Mouse (Mus musculus) midbrain, postnatal 0 days (tissue): Measurements from ENCODE around the gene Timm50. TPM values are rescaled to one million over a fixed set of nuclear protein-coding genes. Genes with fewer than 3 reads are reported as not detected.
A peak's percentile ranks its signal among the peaks of the same experiment; 100 is the strongest.

Source experiments
- ATAC-seq: fragments of 200-750 bp; cut with Nextera tagmentation; 2 replicates; pipeline ENCODE4 v1.8.0; 2017; ENCODE audit warnings: moderate number of reproducible peaks, mild to moderate bottlenecking, moderate TSS enrichment, moderate library complexity; ENCODE audit not compliant: low FRiP score
- DNase-seq: peaks from one replicate; pipeline ENCODE4 v3.0.0-alpha.2; 2015; ENCODE audit warnings: low spot score
- H3K27ac ChIP-seq: fragments of 300-500 bp; sonication (generic); 2 replicates; pipeline ENCODE4 v1.5.1; 2014; ENCODE audit warnings: low read depth, mild to moderate bottlenecking, low read length, mixed read lengths
- H3K27me3 ChIP-seq: fragments of 300-500 bp; sonication (generic); 2 replicates; pipeline ENCODE4 v1.6.1; 2014; ENCODE audit warnings: low read length, control low read depth, mixed read lengths; ENCODE audit not compliant: insufficient read depth
- H3K36me3 ChIP-seq: fragments of 300-500 bp; sonication (generic); 2 replicates; pipeline ENCODE4 v1.6.1; 2014; ENCODE audit warnings: low read length, control low read depth, mixed read lengths; ENCODE audit not compliant: insufficient read depth
- H3K4me1 ChIP-seq: fragments of 300-500 bp; sonication (generic); 2 replicates; pipeline ENCODE4 v1.6.1; 2014; ENCODE audit warnings: mild to moderate bottlenecking, control low read depth, antibody characterized with exemption, low read length, mixed read lengths; ENCODE audit not compliant: insufficient read depth
- H3K4me2 ChIP-seq: fragments of 300-500 bp; sonication (generic); 2 replicates; pipeline ENCODE4 v1.6.1; 2014; ENCODE audit warnings: low read depth, mild to moderate bottlenecking, low read length, mixed read lengths; ENCODE audit not compliant: poor library complexity, severe bottlenecking
- H3K4me3 ChIP-seq: fragments of 300-500 bp; sonication (generic); 2 replicates; pipeline ENCODE4 v1.5.1; 2014; ENCODE audit warnings: low read depth, mild to moderate bottlenecking, low read length, moderate library complexity
- H3K9ac ChIP-seq: fragments of 300-500 bp; sonication (generic); replicated peaks from 2 replicates; pipeline ENCODE4 v1.6.1; 2014; ENCODE audit warnings: mild to moderate bottlenecking, low read length, moderate library complexity, mixed read lengths; ENCODE audit not compliant: poor library complexity, severe bottlenecking
- H3K9me3 ChIP-seq: fragments of 300-500 bp; sonication (generic); 2 replicates; pipeline ENCODE4 v1.6.1; 2016; ENCODE audit warnings: low read length, control low read depth
- CTCF ChIP-seq: IDR thresholded peaks from 2 replicates; pipeline ENCODE4 v1.5.1; 2016; ENCODE audit warnings: antibody characterized with exemption, mild to moderate bottlenecking
- WGBS: fragments of 180-500 bp; shearing (Covaris S2); extraction: QIAGEN DNeasy Blood & Tissue Kit; methylation state at CpG from one replicate; pipeline ENCODE4 v1.1.7; 2014; 5-methylcytosine and 5-hydroxymethylcytosine counted together
- polyA plus RNA-seq: library from polyadenylated mRNA; unstranded; fragments of >200 nt; fragmentation: Nextera tagmentation; extraction: Ambion mirVana; gene quantifications from 2 replicates; pipeline ENCODE4 v1.2.1, GENCODE M21; 2015
- total RNA-seq: library from RNA; depleted of rRNA; stranded (reverse); fragments of >200 nt; gene quantifications from 2 replicates; pipeline ENCODE4 v1.2.3, GENCODE M21; 2014

Timm50 gene
- total and polyA plus RNA-seq, 2 experiments from 2014 or later = 76.3 to 112 TPM

DNA sequence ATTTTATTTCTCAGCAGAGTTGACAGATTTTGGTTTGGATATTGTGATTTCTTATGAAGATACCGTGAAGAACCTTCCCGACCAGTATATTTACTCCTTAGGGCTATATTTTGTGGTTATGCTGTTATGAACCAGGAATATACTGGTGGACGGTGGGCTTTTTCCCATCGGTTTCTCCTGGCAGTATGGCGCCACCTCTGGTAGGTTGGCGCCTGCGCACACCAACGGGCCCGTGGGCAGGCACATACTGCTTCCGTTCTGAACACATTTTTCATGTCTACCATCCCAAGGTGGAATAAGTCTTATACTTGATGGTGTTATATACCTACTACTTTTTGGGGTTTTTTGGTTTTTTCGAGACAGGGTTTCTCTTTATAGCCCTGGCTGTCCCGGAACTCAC, 42.5 kb downstream of the Timm50 start:
- Histone ChIP-seq H3K9me3 (no peaks in the 10 kb centered on the region), H3K36me3 (peaks cover 6% of the 10 kb centered on the region; the same call in 1 of the 2 replicates), H3K4me3 (0 out of 2 replicates have a peak overlapping the region, but pooled peaks have one; percentile 94), H3K4me1 (no peaks in the 10 kb centered on the region; the same call in 1 of the 2 replicates), H3K27me3 (no peaks in the 10 kb centered on the region), H3K27ac (no peak overlapping the region), H3K9ac (no peak overlapping the region), H3K4me2 (no peak overlapping the region; the same call in 1 of the 2 replicates)
- WGBS = 93% methylated on average over 12 of the region's 12 CpGs
- peak; percentile 55 for TF ChIP-seq CTCF
- no peak for ATAC-seq
- DNase-seq = peak; percentile 26

DNA sequence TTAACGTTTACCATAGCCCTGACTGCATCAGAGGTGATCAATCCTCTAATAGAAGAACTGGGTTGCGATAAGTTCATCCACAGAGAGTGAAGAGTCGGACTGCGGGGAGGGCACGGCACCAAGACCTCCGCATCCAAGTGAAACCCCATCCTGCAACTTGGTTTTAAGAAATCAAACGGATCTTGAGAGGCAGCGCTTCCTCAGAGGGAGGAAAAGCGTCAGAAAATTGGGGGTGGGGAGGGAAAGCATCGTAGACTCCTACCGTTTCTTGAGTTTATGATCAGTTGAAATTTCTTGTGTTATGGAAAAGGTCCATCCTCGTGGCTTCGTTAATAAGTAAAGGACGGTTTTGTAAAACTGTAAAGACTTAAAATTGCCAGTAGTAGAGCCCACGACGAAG, 43.3 kb downstream of the Timm50 start:
- WGBS = 30% methylated on average over 16 of the region's 16 CpGs
- peaks cover 6% of the 10 kb centered on the region; the same call in 1 of the 2 replicates for H3K36me3 ChIP-seq
- DNase-seq (no peak), ATAC-seq (no peak)
- H3K4me3 ChIP-seq = peak overlapping the region; percentile 94
- peak overlapping the region; percentile 93 for H3K27ac ChIP-seq
- no peak for TF ChIP-seq CTCF
- no peaks in the 10 kb centered on the region for H3K27me3 ChIP-seq
- peak overlapping the region; percentile 81 for H3K4me2 ChIP-seq
- no peaks in the 10 kb centered on the region for H3K9me3 ChIP-seq
- H3K9ac ChIP-seq = peak overlapping the region; percentile 99
- H3K4me1 ChIP-seq = no peaks in the 10 kb centered on the region; the same call in 1 of the 2 replicates

DNA sequence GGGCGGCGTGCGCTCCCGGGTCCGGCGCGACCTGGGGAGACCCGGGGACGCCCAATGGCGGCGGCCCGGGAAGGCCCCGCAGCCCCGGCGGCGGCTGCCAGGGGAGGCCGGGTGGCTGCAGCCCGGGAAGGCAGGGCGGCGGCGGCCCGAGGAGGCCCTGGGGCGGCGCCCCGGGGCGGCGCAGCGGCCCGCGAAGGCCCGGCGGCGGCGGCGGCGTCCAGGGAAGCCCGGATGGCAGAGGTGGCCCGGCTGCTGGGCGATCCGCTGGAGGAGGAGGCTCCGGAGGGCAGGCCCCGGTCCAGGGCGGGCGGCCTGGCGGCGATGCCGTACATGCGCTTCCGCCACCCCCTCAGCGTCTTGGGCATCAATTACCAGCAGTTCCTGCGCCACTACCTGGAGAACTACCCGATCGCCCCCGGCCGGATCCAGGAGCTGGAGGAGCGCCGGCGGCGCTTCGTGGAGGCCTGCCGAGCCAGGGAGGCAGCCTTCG, 43.8 kb downstream of the Timm50 start:
- H3K9me3 ChIP-seq = no peaks in the 10 kb centered on the region
- DNase-seq (peak; percentile 30), ATAC-seq (peak; percentile 77)
- H3K27me3 ChIP-seq = no peaks in the 10 kb centered on the region
- no peaks in the 10 kb centered on the region; the same call in 1 of the 2 replicates for H3K4me1 ChIP-seq
- H3K9ac ChIP-seq = peak overlapping the region; percentile 99
- peak overlapping the region; percentile 94 for H3K4me3 ChIP-seq
- TF ChIP-seq CTCF = no peak
- under 1% methylated on average over 34 of the region's 62 CpGs for WGBS
- H3K27ac ChIP-seq = peak overlapping the region; percentile 93
- peaks cover 4% of the 10 kb centered on the region; the same call in 1 of the 2 replicates for H3K36me3 ChIP-seq
- H3K4me2 ChIP-seq = peak overlapping the region; percentile 81

DNA sequence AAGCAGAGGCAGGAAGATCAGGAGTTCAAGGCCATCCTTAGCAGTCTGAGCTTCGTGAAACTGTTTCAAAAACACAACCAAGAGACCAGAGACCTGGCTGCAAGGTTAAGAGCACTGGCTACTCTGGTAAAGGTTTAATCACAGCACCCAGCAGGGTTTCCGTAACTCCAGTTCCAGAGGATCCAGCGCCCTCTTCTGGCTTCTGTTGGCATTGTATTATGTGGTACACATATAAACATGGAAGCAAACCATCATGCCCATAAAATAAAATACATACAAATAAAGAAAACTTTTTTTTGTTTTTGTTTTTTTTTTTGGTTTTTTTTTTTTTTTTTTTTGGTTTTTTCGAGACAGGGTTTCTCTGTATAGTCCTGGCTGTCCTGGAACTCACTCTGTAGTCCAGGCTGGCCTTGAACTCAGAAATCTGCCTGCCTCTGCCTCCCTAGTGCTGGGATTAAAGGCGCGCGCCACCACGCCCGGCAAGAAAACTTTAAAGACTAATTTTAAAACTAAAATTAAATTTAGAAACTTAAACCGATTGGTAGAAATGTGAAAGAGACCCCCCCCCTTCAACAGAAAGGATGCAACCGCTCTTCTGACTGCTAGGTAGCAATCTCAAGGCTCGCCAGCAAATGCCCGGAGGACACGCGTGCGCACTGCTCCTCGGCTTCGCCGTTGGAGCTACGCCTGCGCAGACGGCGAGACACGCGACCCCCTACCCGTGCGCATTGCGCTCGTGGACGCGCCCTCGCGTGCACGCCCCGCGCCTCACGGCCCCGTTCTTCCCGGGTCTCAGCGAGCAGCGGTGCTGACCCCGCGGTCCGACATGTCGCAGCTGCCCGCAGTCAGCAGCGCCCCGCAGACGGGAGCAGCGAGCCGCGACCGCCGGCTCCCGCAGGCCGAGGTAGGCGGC, 44.5 kb downstream of the Timm50 start, which contains the start of gene Eid2:
Eid2 (plus strand) TSS at position 753 of the 913 bp plus-strand sequence.
- peak; percentile 96 for DNase-seq
- Histone ChIP-seq H3K9ac (peak within 1 kb of the TSS; percentile 99), H3K4me1 (no peaks in the 10 kb centered on the region; the same call in 1 of the 2 replicates), H3K27ac (peak within 1 kb of the TSS; percentile 93), H3K36me3 (peaks cover 1% of the 10 kb centered on the region; the same call in 1 of the 2 replicates), H3K4me3 (peak within 1 kb of the TSS; percentile 94), H3K9me3 (no peaks in the 10 kb centered on the region), H3K4me2 (peak within 1 kb of the TSS; percentile 81), H3K27me3 (no peaks in the 10 kb centered on the region)
- 7% methylated on average over 57 of the region's 57 CpGs for WGBS
- TF ChIP-seq CTCF = peak; percentile 49
- ATAC-seq = peak; percentile 93

DNA sequence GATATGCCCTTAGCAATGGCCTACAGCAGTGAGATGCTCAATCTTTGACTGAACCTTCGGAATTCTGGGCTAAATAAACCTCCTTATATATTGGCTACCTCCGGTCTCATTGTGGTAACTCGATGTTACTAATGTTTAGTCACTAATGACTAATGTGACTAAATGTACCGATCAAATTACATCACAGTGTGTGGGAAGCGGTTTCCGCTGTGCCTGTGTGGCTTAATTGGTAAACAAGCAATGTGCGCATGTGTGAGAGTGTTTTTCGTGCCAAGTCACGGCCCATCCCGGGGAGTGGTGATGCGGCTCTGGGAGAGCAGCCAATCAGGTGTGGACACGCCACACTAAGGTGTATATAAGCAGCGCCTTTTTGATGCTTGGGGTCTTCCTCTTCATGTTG, 46.5 kb downstream of the Timm50 start:
- no peak for ATAC-seq
- H3K4me1 ChIP-seq = no peaks in the 10 kb centered on the region; the same call in 1 of the 2 replicates

More for the DNA sequence above, 46.5 kb downstream of the Timm50 start:
- Histone ChIP-seq H3K4me2 (no peak overlapping the region), H3K9me3 (no peaks in the 10 kb centered on the region), H3K9ac (no peak overlapping the region), H3K4me3 (no peak overlapping the region), H3K27me3 (no peaks in the 10 kb centered on the region), H3K36me3 (no peaks in the 10 kb centered on the region), H3K27ac (no peak overlapping the region)
- WGBS = 92% methylated on average over 13 of the region's 13 CpGs
- no peak for TF ChIP-seq CTCF
- DNase-seq = no peak
